Comparison of ENCODE assay signal across 13 mouse cellular contexts in the genomic region with DNA sequence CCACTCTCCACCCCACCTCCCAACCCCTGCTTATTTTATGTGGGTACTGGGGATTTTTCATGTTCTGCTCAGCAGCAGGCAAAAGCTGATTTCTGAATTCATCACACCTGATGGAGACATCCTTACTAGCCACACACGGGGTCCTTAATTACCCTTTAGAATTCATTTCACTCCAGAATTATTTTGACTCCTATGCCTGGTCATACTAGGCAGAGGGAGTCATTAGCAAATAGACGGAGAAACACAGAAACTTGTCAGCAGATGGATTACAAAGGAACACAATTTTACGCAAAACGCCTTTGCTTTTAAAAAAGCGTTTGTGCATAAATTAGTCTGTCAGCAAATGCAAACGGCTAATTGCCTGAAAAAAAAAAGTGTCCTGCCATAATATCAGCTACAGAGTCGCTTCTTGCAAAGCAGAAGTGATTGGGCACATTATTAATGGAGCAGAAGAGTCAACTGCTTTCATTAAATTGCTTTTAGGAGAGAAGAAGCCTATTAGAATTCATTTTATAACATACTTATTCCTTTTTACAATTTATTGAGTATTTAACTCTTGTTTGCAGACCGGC.
"Had no signal": no experiment of that assay in that cellular context is flagged by ENCODE, and none has a peak within 500 bp of the region (broad histone marks: within the 10 kb centered on the region; RNA-seq: fewer than 3 reads in every experiment).

No protein-coding gene starts in this region.

- H3K9me3 ChIP-seq: kidney, embryonic 15.5 days; limb, embryonic 15.5 days; liver, embryonic 13.5 days; lung, embryonic 15.5 days; midbrain, embryonic 13.5 days had no signal

- ATAC-seq: liver, postnatal 0 days had no signal

- H3K27ac ChIP-seq: kidney, embryonic 15.5 days; limb, embryonic 15.5 days; liver, embryonic 13.5 days; lung, embryonic 15.5 days; macrophage; midbrain, embryonic 13.5 days had no signal

- H3K9ac ChIP-seq: kidney, embryonic 15.5 days; limb, embryonic 15.5 days; liver, embryonic 13.5 days; liver, postnatal 0 days; lung, embryonic 15.5 days; midbrain, embryonic 13.5 days had no signal

- H3K4me1 ChIP-seq: kidney, embryonic 15.5 days; limb, embryonic 15.5 days; liver, embryonic 13.5 days; lung, embryonic 15.5 days; midbrain, embryonic 13.5 days had no signal

- H3K4me2 ChIP-seq: kidney, embryonic 15.5 days; limb, embryonic 15.5 days; liver, embryonic 13.5 days; lung, embryonic 15.5 days; midbrain, embryonic 13.5 days had no signal

- DNase-seq: kidney, adult 2 months; liver, embryonic 13.5 days; liver, postnatal 0 days; lung, postnatal 14 days; retina, postnatal 1 day; spleen, adult 18-20 months; thymus, adult 18-20 months; thymus, postnatal 14 days had no signal

- H3K4me3 ChIP-seq: kidney, embryonic 15.5 days; limb, embryonic 15.5 days; liver, embryonic 13.5 days; lung, embryonic 15.5 days; midbrain, embryonic 13.5 days had no signal

- H3K36me3 ChIP-seq: kidney, embryonic 15.5 days; limb, embryonic 15.5 days; liver, embryonic 13.5 days; lung, embryonic 15.5 days; midbrain, embryonic 13.5 days had no signal

- H3K27me3 ChIP-seq: kidney, embryonic 15.5 days; limb, embryonic 15.5 days; liver, embryonic 13.5 days; lung, embryonic 15.5 days; midbrain, embryonic 13.5 days had no signal
